Mouse (Mus musculus) MN1 (cell line): ENCODE measurements at regions not wholly inside any gene's neighbourhood (a gene's known extent, or its start where the extent isn't known, plus 50 kb on each side); places are given as distances from the start of the nearest gene placed in this dataset.

Source experiments
- DNase-seq: peaks from one replicate; pipeline ENCODE4 v3.0.0-alpha.2; 2016; ENCODE audit warnings: low spot score

- no peak for DNase-seq
Measured at GRCm38 (mm10) chr11:48605223-48605824, 194.8 kb upstream of the Rack1 start.

GRCm38 (mm10) chr11:48601096-48601495, 199.0 kb upstream of the Rack1 start:
- no peak for DNase-seq

GRCm38 (mm10) chr11:48599573-48600127, 200.5 kb upstream of the Rack1 start:
- no peak for DNase-seq

GRCm38 (mm10) chr11:48599033-48599432, 201.1 kb upstream of the Rack1 start:
- DNase-seq, result no peak

GRCm38 (mm10) chr11:48594429-48594828, 205.7 kb upstream of the Rack1 start:
- no peak for DNase-seq

GRCm38 (mm10) chr11:48588833-48589649, 211.1 kb upstream of the Rack1 start:
- peak; percentile 32 for DNase-seq

GRCm38 (mm10) chr11:48568769-48569168, 231.4 kb upstream of the Rack1 start:
- no peak for DNase-seq

- no peak for DNase-seq
Measured at GRCm38 (mm10) chr11:48567583-48568562, 232.3 kb upstream of the Rack1 start.

GRCm38 (mm10) chr11:48558053-48558452, 242.1 kb upstream of the Rack1 start:
- DNase-seq, result no peak

GRCm38 (mm10) chr11:48552006-48552405, 248.1 kb upstream of the Rack1 start:
- DNase-seq, result no peak

- DNase-seq, result no peak
Measured at GRCm38 (mm10) chr11:48551201-48551600, 248.9 kb upstream of the Rack1 start.

- DNase-seq, result no peak
Measured at GRCm38 (mm10) chr11:48526316-48526715, 273.8 kb upstream of the Rack1 start.

- DNase-seq, result no peak
Measured at GRCm38 (mm10) chr11:48525517-48525916, 274.6 kb upstream of the Rack1 start.

- no peak for DNase-seq
Measured at GRCm38 (mm10) chr11:48506886-48507285, 293.2 kb upstream of the Rack1 start.

GRCm38 (mm10) chr11:48502011-48502806, 297.9 kb upstream of the Rack1 start:
- DNase-seq, result no peak

GRCm38 (mm10) chr11:48499057-48499456, 301.1 kb upstream of the Rack1 start:
- DNase-seq, result no peak

GRCm38 (mm10) chr11:48488308-48488707, 311.8 kb upstream of the Rack1 start:
- DNase-seq, result no peak

- no peak for DNase-seq
Measured at GRCm38 (mm10) chr11:48464036-48464435, 336.1 kb upstream of the Rack1 start.

GRCm38 (mm10) chr11:48449883-48450282, 350.2 kb upstream of the Rack1 start:
- no peak for DNase-seq

GRCm38 (mm10) chr11:48442534-48443254, 357.4 kb upstream of the Rack1 start:
- no peak for DNase-seq

- no peak for DNase-seq
Measured at GRCm38 (mm10) chr11:48436712-48437111, 363.4 kb upstream of the Rack1 start.
